Comparison of ENCODE assay signal across 25 mouse cellular contexts in genomic region chr5:117089786-117090185, GRCm38 (mm10). TPM values are rescaled to one million over a fixed set of nuclear protein-coding genes. Genes with fewer than 3 reads are reported as not detected.
A peak's percentile ranks its signal among the peaks of the same experiment; 100 is the strongest.
DNase-seq lines count a peak whose midpoint lies in the region; ATAC-seq and TF ChIP-seq lines count a peak whose summit lies in the region.
"Had no signal": no experiment of that assay in that cellular context is flagged by ENCODE, and none has a peak within 500 bp of the region (broad histone marks: within the 10 kb centered on the region; RNA-seq: fewer than 3 reads in every experiment).

No protein-coding gene starts in this region.

- 17% methylated on average over 6 of the region's 6 CpGs for WGBS in intestine, embryonic 15.5 days
- 28% methylated on average over 6 of the region's 6 CpGs for WGBS in intestine, postnatal 0 days
- 35% methylated on average over 5 of the region's 6 CpGs for WGBS in midbrain, embryonic 11.5 days
- 37% methylated on average over 6 of the region's 6 CpGs for WGBS in midbrain, embryonic 10.5 days

- peaks cover 3% of the 10 kb centered on the region; the same call in 1 of the 2 replicates for H3K4me1 ChIP-seq in intestine, embryonic 15.5 days (replicated peaks)
- H3K4me1 ChIP-seq in intestine, postnatal 0 days (replicated peaks; ENCODE audit: control insufficient read depth, insufficient read depth, low read length): no peaks in the 10 kb centered on the region
- peaks cover 7% of the 10 kb centered on the region for H3K4me1 ChIP-seq in midbrain, embryonic 11.5 days (ENCODE audit: control insufficient read depth, insufficient read depth, low read length)
- H3K4me1 ChIP-seq in midbrain, embryonic 10.5 days: peaks cover 28% of the 10 kb centered on the region
- H3K4me1 ChIP-seq in embryonic fibroblast, embryonic 13.5 days (ENCODE audit: control insufficient read depth, insufficient read depth, low read length): peaks cover 7% of the 10 kb centered on the region

- ATAC-seq in intestine, embryonic 15.5 days: 0 out of 2 replicates have a peak, but pooled peaks have one; percentile 43
- no peak for ATAC-seq in intestine, postnatal 0 days
- ATAC-seq in midbrain, embryonic 11.5 days (ENCODE audit: low FRiP score): no peak
- ATAC-seq in frontal cortex, adult (ENCODE audit: low TSS enrichment): no peak
- no peak for ATAC-seq in granulocyte monocyte progenitor cell, adult 5-6 weeks (replicated peaks; ENCODE audit: poor library complexity, severe bottlenecking)
- ATAC-seq: forebrain, postnatal 0 days had no signal

- H3K9me3 ChIP-seq in intestine, embryonic 15.5 days: no peaks in the 10 kb centered on the region
- no peaks in the 10 kb centered on the region for H3K9me3 ChIP-seq in intestine, postnatal 0 days (ENCODE audit: control insufficient read depth)
- H3K9me3 ChIP-seq in midbrain, embryonic 11.5 days (ENCODE audit: control insufficient read depth, low read length): no peaks in the 10 kb centered on the region
- no peaks in the 10 kb centered on the region for H3K9me3 ChIP-seq in midbrain, embryonic 10.5 days (replicated peaks)
- H3K9me3 ChIP-seq: hindbrain, embryonic 12.5 days; neural tube, embryonic 13.5 days had no signal

- DNase-seq in midbrain, embryonic 11.5 days (ENCODE audit: low spot score, missing footprints): peak; percentile 12
- DNase-seq in midbrain, embryonic 10.5 days (ENCODE audit: low spot score): no peak
- DNase-seq in spleen, adult 18-20 months: no peak
- DNase-seq: adrenal gland, adult 8-10 months; B cell, adult 2 months; cerebellum, adult 11 months; cerebellum, postnatal 25 days; forebrain, postnatal 0 days; gastrocnemius, adult 2 months; heart, adult 18-20 months; heart, postnatal 10 days; kidney, adult 11 months; kidney, postnatal 36 days; liver; lung, adult 2 months; right cerebral cortex, postnatal 14 days; thymus, postnatal 36 days had no signal

- H3K27ac ChIP-seq in intestine, embryonic 15.5 days: no peak overlapping the region
- H3K27ac ChIP-seq in intestine, postnatal 0 days (ENCODE audit: low read depth, low read length): no peak overlapping the region
- no peak overlapping the region for H3K27ac ChIP-seq in midbrain, embryonic 11.5 days (ENCODE audit: low read depth, low read length)
- no peak overlapping the region for H3K27ac ChIP-seq in midbrain, embryonic 10.5 days (replicated peaks)
- H3K27ac ChIP-seq in embryonic fibroblast, embryonic 13.5 days (ENCODE audit: insufficient read depth, low read length): peak overlapping the region; percentile 34
- H3K27ac ChIP-seq: gastrocnemius, adult 2 months; hindbrain, embryonic 12.5 days; neural tube, embryonic 13.5 days; stomach, postnatal 0 days had no signal

- no peak for TF ChIP-seq POLR2A in embryonic fibroblast, embryonic 13.5 days (IDR thresholded peaks at IDR 0.05; ENCODE audit: low read depth, low read length)

- 0 out of 2 replicates have a peak, but pooled peaks cover 4% of the 10 kb centered on the region for H3K27me3 ChIP-seq in intestine, embryonic 15.5 days (replicated peaks)
- no peaks in the 10 kb centered on the region for H3K27me3 ChIP-seq in intestine, postnatal 0 days (replicated peaks; ENCODE audit: control insufficient read depth, insufficient read depth, low read length)
- no peaks in the 10 kb centered on the region for H3K27me3 ChIP-seq in midbrain, embryonic 11.5 days (ENCODE audit: control insufficient read depth, insufficient read depth, low read length)
- peaks cover 23% of the 10 kb centered on the region for H3K27me3 ChIP-seq in midbrain, embryonic 10.5 days (ENCODE audit: low read depth, poor library complexity, severe bottlenecking)

- H3K4me2 ChIP-seq in intestine, embryonic 15.5 days (replicated peaks): no peak overlapping the region
- H3K4me2 ChIP-seq in intestine, postnatal 0 days (replicated peaks; ENCODE audit: low read depth): no peak overlapping the region
- H3K4me2 ChIP-seq in midbrain, embryonic 11.5 days: no peak overlapping the region
- H3K4me2 ChIP-seq: hindbrain, embryonic 12.5 days; neural tube, embryonic 13.5 days had no signal

- H3K4me3 ChIP-seq in intestine, embryonic 15.5 days (replicated peaks): no peak overlapping the region
- H3K4me3 ChIP-seq in intestine, postnatal 0 days (ENCODE audit: low read depth, low read length): no peak overlapping the region
- H3K4me3 ChIP-seq in midbrain, embryonic 11.5 days (ENCODE audit: low read depth, low read length): no peak overlapping the region
- H3K4me3 ChIP-seq in midbrain, embryonic 10.5 days: no peak overlapping the region
- no peak overlapping the region for H3K4me3 ChIP-seq in embryonic fibroblast, embryonic 13.5 days (ENCODE audit: insufficient read depth, low read length)
- H3K4me3 ChIP-seq: gastrocnemius, adult 2 months; hindbrain, embryonic 12.5 days; neural tube, embryonic 13.5 days had no signal

- H3K9ac ChIP-seq in intestine, embryonic 15.5 days: no peak overlapping the region
- no peak overlapping the region for H3K9ac ChIP-seq in intestine, postnatal 0 days (ENCODE audit: low read depth, low read length)
- H3K9ac ChIP-seq in midbrain, embryonic 11.5 days (ENCODE audit: low read length): no peak overlapping the region
- H3K9ac ChIP-seq: forebrain, postnatal 0 days; hindbrain, embryonic 12.5 days; neural tube, embryonic 13.5 days had no signal

- TF ChIP-seq CTCF in intestine, postnatal 0 days (IDR thresholded peaks at IDR 0.05; ENCODE audit: low read depth): no peak
- TF ChIP-seq CTCF in embryonic fibroblast, embryonic 13.5 days (IDR thresholded peaks at IDR 0.05; ENCODE audit: borderline replicate concordance, insufficient read depth, low read length): no peak

- peaks cover 17% of the 10 kb centered on the region for H3K36me3 ChIP-seq in intestine, embryonic 15.5 days
- H3K36me3 ChIP-seq in intestine, postnatal 0 days (ENCODE audit: control insufficient read depth, insufficient read depth): peaks cover 42% of the 10 kb centered on the region
- peaks cover 15% of the 10 kb centered on the region; the same call in 1 of the 2 replicates for H3K36me3 ChIP-seq in midbrain, embryonic 11.5 days (ENCODE audit: control insufficient read depth, insufficient read depth, low read length)
- peaks cover 42% of the 10 kb centered on the region for H3K36me3 ChIP-seq in midbrain, embryonic 10.5 days

RNA-seq across cellular contexts. Expression of gene Suds3, which starts 26.1 kb away (rescaled TPM):
- 72.7 and 73.7 TPM in 2 replicates for polyA plus RNA-seq in intestine, embryonic 15.5 days (2015; fragmentation: Nextera tagmentation; extraction: Ambion mirVana)
- 41.8 and 47.2 TPM in 2 replicates for polyA plus RNA-seq in intestine, postnatal 0 days (2015; fragmentation: Nextera tagmentation; extraction: Ambion mirVana)
- 49.0 and 50.3 TPM in 2 replicates for polyA plus RNA-seq in midbrain, embryonic 11.5 days (2014; fragmentation: Nextera tagmentation; extraction: Ambion mirVana)
- polyA plus RNA-seq in midbrain, embryonic 10.5 days (2016; fragmentation: Nextera tagmentation; extraction: Ambion mirVana): 80.6 and 84.5 TPM in 2 replicates
- 55.7 and 72.1 TPM in 2 replicates for polyA plus RNA-seq in embryonic fibroblast, embryonic 13.5 days (2011; ENCODE audit: insufficient read length, low read depth, missing spikeins)
- total RNA-seq in granulocyte monocyte progenitor cell, adult 5-6 weeks (2014; fragmentation: Nextera tagmentation): 46.0 and 52.2 TPM in 2 replicates
- 84.9 and 91.7 TPM in 2 replicates for total RNA-seq in granulocyte monocyte progenitor cell, adult 5-6 weeks (2017)

RNA-seq across cellular contexts. Expression of gene Taok3, which starts 30.1 kb away (rescaled TPM):
- 44.9 and 45.0 TPM in 2 replicates for polyA plus RNA-seq in intestine, embryonic 15.5 days (2015; fragmentation: Nextera tagmentation; extraction: Ambion mirVana)
- polyA plus RNA-seq in intestine, postnatal 0 days (2015; fragmentation: Nextera tagmentation; extraction: Ambion mirVana): 40.4 and 47.7 TPM in 2 replicates
- 19.3 and 19.7 TPM in 2 replicates for polyA plus RNA-seq in midbrain, embryonic 11.5 days (2014; fragmentation: Nextera tagmentation; extraction: Ambion mirVana)
- polyA plus RNA-seq in midbrain, embryonic 10.5 days (2016; fragmentation: Nextera tagmentation; extraction: Ambion mirVana): 12.0 and 16.8 TPM in 2 replicates
- polyA plus RNA-seq in embryonic fibroblast, embryonic 13.5 days (2011; ENCODE audit: insufficient read length, low read depth, missing spikeins): 25.1 and 33.9 TPM in 2 replicates
- 68.9 and 84.9 TPM in 2 replicates for total RNA-seq in granulocyte monocyte progenitor cell, adult 5-6 weeks (2014; fragmentation: Nextera tagmentation)
- 46.1 and 49.3 TPM in 2 replicates for total RNA-seq in granulocyte monocyte progenitor cell, adult 5-6 weeks (2017)
